Mouse (Mus musculus): ENCODE measurements around the gene Prrg3.

GRCm38 (mm10) chrX:71972686-71973085, 10.3 kb downstream of the Prrg3 start, which contains the start of gene Fate1:
- TF ChIP-seq CTCF (conservative IDR thresholded peaks at IDR 0.05; ENCODE audit: low read length) (no peak), POU5F1 (IDR thresholded peaks at IDR 0.05; ENCODE audit: borderline replicate concordance, low read length) (no peak)

Measured in E14TG2a.4 (cell line).